Mouse (Mus musculus) neural tube, embryonic 11.5 days (tissue): ENCODE measurements around the gene Arhgef38. TPM values are rescaled to one million over a fixed set of nuclear protein-coding genes. Genes with fewer than 3 reads are reported as not detected.

Experiments
- ATAC-seq: fragments of 200-750 bp; cut with Nextera tagmentation; 2 replicates; pipeline ENCODE4 v1.8.0; 2017; ENCODE audit warnings: moderate number of reproducible peaks, mild to moderate bottlenecking, moderate TSS enrichment, moderate library complexity; ENCODE audit not compliant: insufficient read depth, low FRiP score, low TSS enrichment
- DNase-seq: peaks from one replicate; pipeline ENCODE4 v3.0.0-alpha.2; 2015; ENCODE audit warnings: low spot score
- H3K27ac ChIP-seq: fragments of 300-500 bp; sonication (generic); 2 replicates; pipeline ENCODE4 v1.5.1; 2014; ENCODE audit warnings: low read depth, mild to moderate bottlenecking, low read length
- H3K27me3 ChIP-seq: fragments of 300-500 bp; sonication (generic); 2 replicates; pipeline ENCODE4 v1.6.1; 2014; ENCODE audit warnings: mild to moderate bottlenecking, low read length, mixed read lengths; ENCODE audit not compliant: control insufficient read depth, insufficient read depth
- H3K36me3 ChIP-seq: fragments of 300-500 bp; sonication (generic); 2 replicates; pipeline ENCODE4 v1.6.1; 2014; ENCODE audit warnings: mild to moderate bottlenecking, low read length, moderate library complexity, mixed read lengths; ENCODE audit not compliant: control insufficient read depth, insufficient read depth
- H3K4me1 ChIP-seq: fragments of 300-500 bp; sonication (generic); 2 replicates; pipeline ENCODE4 v1.6.1; 2014; ENCODE audit warnings: low read length, mixed read lengths; ENCODE audit not compliant: control insufficient read depth, insufficient read depth
- H3K4me2 ChIP-seq: fragments of 300-500 bp; sonication (generic); 2 replicates; pipeline ENCODE4 v1.6.1; 2014; ENCODE audit warnings: low read depth, mild to moderate bottlenecking, moderate library complexity
- H3K4me3 ChIP-seq: fragments of 300-500 bp; sonication (generic); 2 replicates; pipeline ENCODE4 v1.5.1; 2014; ENCODE audit warnings: low read depth, low read length
- H3K9ac ChIP-seq: fragments of 300-500 bp; sonication (generic); 2 replicates; pipeline ENCODE4 v1.6.1; 2014; ENCODE audit warnings: mild to moderate bottlenecking, low read length
- H3K9me3 ChIP-seq: fragments of 300-500 bp; sonication (generic); 2 replicates; pipeline ENCODE4 v1.6.1; 2016; ENCODE audit warnings: low read length; ENCODE audit not compliant: control insufficient read depth
- WGBS: fragments of 180-500 bp; shearing (Covaris S2); extraction: QIAGEN DNeasy Blood & Tissue Kit; methylation state at CpG from one replicate; pipeline ENCODE4 v1.1.7; 2014; 5-methylcytosine and 5-hydroxymethylcytosine counted together
- polyA plus RNA-seq: library from polyadenylated mRNA; unstranded; fragments of >200 nt; fragmentation: Nextera tagmentation; extraction: Ambion mirVana; gene quantifications from 2 replicates; pipeline ENCODE4 v1.2.1, GENCODE M21; 2014

Gene Arhgef38
- polyA plus RNA-seq, 1 experiment from 2014 or later: not detected

DNA sequence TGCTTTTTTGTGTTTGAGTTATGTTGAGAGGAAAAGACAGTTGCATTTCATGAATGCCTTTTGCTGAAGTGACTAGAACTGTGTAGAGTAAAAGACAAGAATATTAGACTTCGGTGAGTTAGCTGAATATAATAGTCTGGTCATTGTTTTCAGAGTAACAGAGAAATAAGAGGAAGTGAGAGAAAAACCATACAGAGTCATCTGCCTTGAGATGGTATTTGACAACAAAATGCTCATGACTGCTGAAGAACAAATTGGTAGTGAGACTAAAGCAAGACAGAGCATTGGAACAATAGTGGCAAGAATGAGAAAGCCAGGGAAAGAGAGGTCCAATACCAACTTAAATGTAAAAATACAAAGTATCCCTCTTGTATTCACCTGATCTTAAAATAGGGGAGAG, 141.8 kb downstream of the Arhgef38 start:
- Histone ChIP-seq H3K9ac (no peak overlapping the region), H3K4me1 (peaks cover 7% of the 10 kb centered on the region; the same call in 1 of the 2 replicates), H3K4me3 (peak overlapping the region; percentile 72), H3K4me2 (peak overlapping the region; percentile 78), H3K27ac (no peak overlapping the region), H3K36me3 (no peaks in the 10 kb centered on the region), H3K9me3 (no peaks in the 10 kb centered on the region), H3K27me3 (no peaks in the 10 kb centered on the region)
- DNase-seq (no peak), ATAC-seq (no peak)
- WGBS: 90% methylated on average over 1 of the region's 1 CpGs

DNA sequence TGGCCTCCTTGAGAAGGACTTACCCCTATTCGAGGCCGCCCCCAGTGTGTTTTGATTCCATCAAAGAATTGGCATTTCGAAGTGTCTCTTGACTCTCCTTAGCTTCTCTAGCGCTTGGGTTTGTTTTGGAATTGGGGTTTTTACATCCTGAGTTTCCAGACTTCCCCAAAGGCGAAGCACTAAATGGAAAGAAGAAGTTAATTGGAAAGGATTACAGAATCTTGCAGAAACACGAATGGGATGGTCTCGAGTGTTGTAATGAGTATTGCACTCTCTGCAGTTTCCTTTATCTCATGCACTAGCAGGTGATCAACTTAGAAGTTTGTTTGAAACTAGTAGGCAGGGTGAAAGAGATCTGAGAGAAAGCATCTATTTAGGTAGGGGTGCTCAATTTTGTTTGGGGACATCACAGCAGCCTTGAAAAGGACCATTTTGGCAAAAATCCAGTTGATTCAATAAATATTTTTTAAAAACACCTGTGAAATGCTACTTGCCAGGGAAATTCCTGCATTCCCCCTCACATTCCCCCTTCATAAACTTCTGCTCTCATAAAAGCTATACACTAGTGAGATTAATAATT, 142.4 kb downstream of the Arhgef38 start:
- Histone ChIP-seq H3K4me2 (peak overlapping the region; percentile 78), H3K9ac (peak overlapping the region; percentile 92), H3K27ac (peak overlapping the region; percentile 97), H3K4me1 (peaks cover 7% of the 10 kb centered on the region; the same call in 1 of the 2 replicates), H3K27me3 (no peaks in the 10 kb centered on the region), H3K9me3 (no peaks in the 10 kb centered on the region), H3K36me3 (no peaks in the 10 kb centered on the region), H3K4me3 (peak overlapping the region; percentile 72)
- ATAC-seq (no peak), DNase-seq (no peak)
- WGBS: 1% methylated on average over 7 of the region's 7 CpGs

DNA sequence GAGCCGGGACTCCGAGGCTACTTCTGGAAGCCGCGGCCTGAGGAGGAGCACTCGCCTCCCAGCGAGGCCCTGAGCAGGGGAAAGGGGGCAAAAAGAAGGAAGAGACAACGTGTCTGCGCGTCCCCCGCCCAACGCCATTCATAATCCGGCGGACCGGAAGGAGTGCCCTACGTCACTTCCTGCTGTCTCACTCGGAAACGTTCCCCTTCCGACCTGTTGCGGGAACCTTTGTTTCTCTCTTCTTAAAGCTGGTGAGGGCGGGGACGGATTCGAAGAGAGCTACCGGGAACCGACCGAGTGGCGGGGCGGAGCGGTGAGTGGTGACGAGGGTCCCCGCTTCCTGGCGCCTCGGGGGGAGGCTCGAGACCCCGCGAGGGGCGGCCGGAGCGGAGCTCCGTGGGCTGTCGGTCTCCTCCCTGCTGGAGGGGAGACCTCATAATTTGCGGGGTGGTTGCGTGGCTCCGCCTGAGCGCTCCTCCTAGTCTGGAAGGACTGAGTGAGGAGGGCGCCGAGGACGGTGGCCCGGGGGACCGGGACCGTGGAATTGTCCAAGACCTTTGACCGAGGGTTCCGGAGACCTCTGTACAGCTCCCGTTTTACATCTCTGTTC, 143.0 kb downstream of the Arhgef38 start, which contains the start of the genes Ints12 and Gstcd:
Ints12 (plus strand) TSS at position 177 of the 610 bp plus-strand sequence.
Gstcd (minus strand) TSS at position 370 of the 610 bp plus-strand sequence.
- peak; percentile 97 for ATAC-seq
- DNase-seq: peak; percentile 92
- under 1% methylated on average over 53 of the region's 53 CpGs for WGBS

DNA sequence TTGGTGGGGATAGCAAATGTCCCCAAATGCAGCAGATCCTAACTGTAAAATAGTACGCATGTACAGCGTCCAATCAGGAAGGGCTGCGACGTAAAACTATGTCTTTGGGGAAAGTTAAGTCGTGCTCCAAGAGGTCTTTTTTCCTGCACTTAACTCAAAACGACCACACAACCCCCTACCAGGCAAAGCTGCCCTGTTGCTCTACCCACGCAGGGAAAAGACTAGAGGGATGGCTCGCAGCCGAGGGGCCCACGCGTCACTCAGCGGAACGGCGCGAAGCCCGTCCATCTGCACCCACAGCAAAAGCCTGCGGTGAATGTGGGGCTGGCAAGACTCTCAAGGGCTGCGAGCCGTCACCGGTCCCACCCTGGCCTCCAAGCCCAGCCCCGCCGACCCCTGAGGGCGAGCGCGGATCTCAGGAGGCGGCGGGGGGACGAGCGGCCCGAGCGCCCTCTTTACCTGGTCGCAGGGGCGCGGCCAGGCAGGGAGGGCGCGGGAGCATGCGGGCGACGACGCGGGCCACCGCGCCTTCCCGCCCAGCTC, 143.6 kb downstream of the Arhgef38 start:
- Histone ChIP-seq H3K9me3 (no peaks in the 10 kb centered on the region), H3K4me2 (peak overlapping the region; percentile 48), H3K4me3 (peak overlapping the region; percentile 72), H3K36me3 (no peaks in the 10 kb centered on the region), H3K27me3 (no peaks in the 10 kb centered on the region), H3K9ac (peak overlapping the region; percentile 92), H3K27ac (peak overlapping the region; percentile 97), H3K4me1 (peaks cover 7% of the 10 kb centered on the region; the same call in 1 of the 2 replicates)
- under 1% methylated on average over 44 of the region's 44 CpGs for WGBS
- ATAC-seq (peak; percentile 85), DNase-seq (no peak)

More for the DNA sequence above, 143.0 kb downstream of the Arhgef38 start, which contains the start of the genes Ints12 and Gstcd:
- H3K27me3 ChIP-seq: no peaks in the 10 kb centered on the region
- peak within 1 kb of the TSS; percentile 78 for H3K4me2 ChIP-seq
- H3K27ac ChIP-seq: peak within 1 kb of the TSS; percentile 97
- no peaks in the 10 kb centered on the region for H3K9me3 ChIP-seq
- no peaks in the 10 kb centered on the region for H3K36me3 ChIP-seq
- H3K4me3 ChIP-seq: peak within 1 kb of the TSS; percentile 72
- H3K4me1 ChIP-seq: peaks cover 7% of the 10 kb centered on the region; the same call in 1 of the 2 replicates
- peak within 1 kb of the TSS; percentile 92 for H3K9ac ChIP-seq

DNA sequence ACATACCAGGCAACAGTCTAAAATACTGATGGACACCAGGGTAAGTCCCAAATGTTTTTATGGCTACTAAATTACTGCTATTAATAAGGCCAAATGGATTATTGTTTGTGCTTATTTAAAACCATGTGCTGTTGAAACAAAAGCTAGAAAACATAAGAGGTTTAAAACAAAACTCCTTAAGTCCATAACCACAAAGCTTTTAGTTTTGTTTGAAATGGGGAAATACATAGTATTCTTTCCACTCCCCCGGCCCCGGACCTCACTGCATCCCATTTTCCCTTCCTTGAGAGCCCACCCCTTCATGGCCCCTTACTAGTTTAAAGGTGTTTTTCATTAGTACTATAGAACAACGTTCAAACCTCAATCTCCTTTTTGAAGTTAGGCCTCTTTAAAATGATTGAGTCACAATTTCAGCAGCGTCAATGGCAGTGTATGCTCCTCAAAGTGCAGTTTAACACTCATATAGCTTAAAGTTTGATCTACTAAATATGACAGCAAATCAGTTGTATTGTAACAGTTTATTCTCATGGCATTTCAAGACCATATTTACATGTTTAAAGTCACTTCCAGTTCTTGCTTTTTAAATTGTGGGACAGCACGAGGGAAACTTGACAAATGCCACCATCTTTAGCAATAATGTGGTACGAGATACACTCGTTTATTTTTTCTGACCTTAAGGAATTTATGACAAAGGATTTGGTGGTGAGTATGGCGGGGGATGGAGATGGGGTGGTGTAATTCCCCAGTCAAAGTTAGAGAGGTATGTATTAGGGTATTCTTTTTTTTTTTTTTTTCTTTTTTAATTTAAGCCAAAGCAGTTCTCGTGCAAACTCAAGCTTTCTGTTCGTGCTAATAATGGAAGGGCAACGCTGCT, 144.3 kb downstream of the Arhgef38 start:
- H3K27ac ChIP-seq: no peak overlapping the region
- ATAC-seq (no peak), DNase-seq (no peak)
- no peaks in the 10 kb centered on the region for H3K27me3 ChIP-seq
- H3K4me3 ChIP-seq: peak overlapping the region; percentile 72
- no peaks in the 10 kb centered on the region for H3K36me3 ChIP-seq
- peaks cover 7% of the 10 kb centered on the region; the same call in 1 of the 2 replicates for H3K4me1 ChIP-seq
- no peaks in the 10 kb centered on the region for H3K9me3 ChIP-seq
- peak overlapping the region; percentile 48 for H3K4me2 ChIP-seq
- H3K9ac ChIP-seq: peak overlapping the region; percentile 92
- WGBS: 10% methylated on average over 11 of the region's 11 CpGs

DNA sequence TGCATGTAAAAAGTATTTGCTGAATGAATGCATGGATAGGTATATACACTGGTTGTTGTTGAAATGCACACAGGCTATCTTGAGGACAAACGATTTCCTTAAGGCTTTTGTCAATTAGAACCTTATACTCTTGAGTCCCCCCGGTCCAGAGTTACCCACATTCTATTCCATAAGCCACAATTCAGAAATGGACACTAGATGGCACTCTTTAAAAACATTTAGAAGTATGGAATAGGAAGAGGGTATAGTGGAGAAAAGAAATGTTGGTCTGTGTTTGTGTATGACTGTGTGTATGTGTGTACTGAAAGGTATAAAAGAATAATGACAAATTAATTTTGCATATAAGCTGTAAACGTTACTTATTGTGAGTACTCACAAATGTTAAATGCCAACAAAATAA, 148.9 kb downstream of the Arhgef38 start:
- DNase-seq (peak; percentile 49), ATAC-seq (peak; percentile 64; the same call in 1 of the 2 replicates)
- Histone ChIP-seq H3K9me3 (no peaks in the 10 kb centered on the region), H3K36me3 (no peaks in the 10 kb centered on the region), H3K4me2 (no peak overlapping the region), H3K27ac (no peak overlapping the region), H3K9ac (no peak overlapping the region), H3K27me3 (no peaks in the 10 kb centered on the region), H3K4me1 (no peaks in the 10 kb centered on the region), H3K4me3 (no peak overlapping the region)
- 75% methylated on average over 3 of the region's 3 CpGs for WGBS

DNA sequence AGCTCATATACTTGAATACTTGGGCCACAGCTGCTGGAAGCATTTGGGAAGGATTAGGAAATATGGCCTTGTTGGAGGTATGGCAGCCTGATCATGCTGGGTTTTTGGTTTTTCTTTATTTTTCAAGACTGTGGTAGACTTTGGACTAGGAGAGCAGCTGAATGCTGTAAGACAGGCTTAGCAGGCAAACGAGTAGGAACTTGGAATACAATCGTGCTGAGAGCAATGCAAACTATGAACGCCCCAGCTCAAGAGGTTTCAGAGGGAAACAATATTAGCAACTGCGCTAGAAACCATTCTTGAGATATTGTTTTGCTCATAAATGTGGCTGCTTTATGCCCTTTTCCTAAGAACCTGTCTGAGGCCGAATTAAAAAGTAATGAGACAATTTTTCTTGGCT, 152.0 kb downstream of the Arhgef38 start:
- 89% methylated on average over 5 of the region's 5 CpGs for WGBS
- Histone ChIP-seq H3K9me3 (no peaks in the 10 kb centered on the region), H3K9ac (no peak overlapping the region), H3K4me2 (no peak overlapping the region), H3K4me1 (no peaks in the 10 kb centered on the region), H3K36me3 (no peaks in the 10 kb centered on the region), H3K27me3 (no peaks in the 10 kb centered on the region), H3K4me3 (no peak overlapping the region), H3K27ac (no peak overlapping the region)
- ATAC-seq (no peak), DNase-seq (no peak)

DNA sequence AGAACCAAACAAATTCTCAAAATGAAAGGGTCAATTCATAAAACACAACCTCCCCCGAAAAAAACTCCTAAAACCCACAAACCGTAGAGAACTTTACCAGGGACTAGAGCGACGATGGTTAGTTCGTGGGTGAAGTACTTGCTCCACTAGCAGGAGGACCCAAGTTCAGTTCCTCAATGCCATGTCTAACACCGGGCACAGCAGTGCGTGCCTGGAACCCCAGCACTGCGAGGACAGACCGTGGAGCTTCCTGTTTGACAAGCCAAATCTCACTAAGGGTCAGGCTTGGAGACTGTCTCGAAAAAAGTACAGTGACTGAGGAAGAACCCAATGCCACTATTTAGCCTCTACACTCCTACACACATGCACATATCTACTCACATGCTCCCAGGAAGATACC, 159.2 kb downstream of the Arhgef38 start:
- Histone ChIP-seq H3K4me2 (no peak overlapping the region), H3K4me3 (no peak overlapping the region), H3K4me1 (no peaks in the 10 kb centered on the region), H3K9me3 (no peaks in the 10 kb centered on the region), H3K27ac (no peak overlapping the region), H3K36me3 (no peaks in the 10 kb centered on the region), H3K27me3 (no peaks in the 10 kb centered on the region), H3K9ac (no peak overlapping the region)
- 97% methylated on average over 10 of the region's 10 CpGs for WGBS
- ATAC-seq (no peak), DNase-seq (no peak)
